Mouse (Mus musculus): ENCODE data around the gene Ap4s1. TPM values are rescaled to one million over a fixed set of nuclear protein-coding genes. Genes with fewer than 3 reads are reported as not detected.
"Not testable (repeated sequence)": the region's sequence is repeated elsewhere in the genome, so short reads cannot be mapped to it uniquely, and the experiment has no call there.

The Ap4s1 gene
- 10.1 and 13.7 TPM in 2 replicates for polyA plus RNA-seq (2012; rRNA removed)

- DNase-seq (ENCODE audit: low read depth), result no peak
These were observed at the start of gene Ap4s1 for GRCm38 (mm10) chr12:51690893-51691844. Gene Ap4s1 (plus strand): TSS chr12:51691033.

- DNase-seq (ENCODE audit: low read depth), result no peak
These were observed 49.0 kb upstream of the Ap4s1 start for GRCm38 (mm10) chr12:51641871-51642270.

GRCm38 (mm10) chr12:51649401-51649800, 41.4 kb upstream of the Ap4s1 start:
- DNase-seq (ENCODE audit: low read depth), result not testable (repeated sequence)

- no peak for DNase-seq (ENCODE audit: low read depth)
These were observed 34.8 kb upstream of the Ap4s1 start for GRCm38 (mm10) chr12:51655944-51656465.

GRCm38 (mm10) chr12:51663011-51663410, 27.8 kb upstream of the Ap4s1 start:
- no peak for DNase-seq (ENCODE audit: low read depth)

DNA sequence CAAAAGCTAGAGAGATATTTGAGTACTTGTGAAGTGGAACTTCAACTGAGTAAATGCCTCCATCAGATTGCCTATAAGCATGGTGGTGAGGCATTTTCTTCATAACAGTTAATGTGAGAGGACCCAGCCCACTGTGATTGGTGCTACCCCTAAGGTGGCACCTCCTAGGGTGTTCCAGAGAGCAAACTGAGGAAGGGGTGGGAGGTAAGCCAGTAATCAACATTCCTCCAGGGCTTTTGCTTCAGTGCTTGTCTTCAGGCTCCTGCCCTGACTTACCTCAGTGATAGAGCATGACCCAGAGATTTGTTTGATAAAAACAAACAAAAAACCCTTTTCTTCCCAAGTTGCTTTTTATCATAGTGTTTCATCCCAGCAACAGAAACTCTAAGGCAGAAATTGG, 26.9 kb upstream of the Ap4s1 start:
- DNase-seq (ENCODE audit: low read depth), result no peak

GRCm38 (mm10) chr12:51666708-51667430, 24.0 kb upstream of the Ap4s1 start:
- DNase-seq (ENCODE audit: low read depth), result no peak

DNA sequence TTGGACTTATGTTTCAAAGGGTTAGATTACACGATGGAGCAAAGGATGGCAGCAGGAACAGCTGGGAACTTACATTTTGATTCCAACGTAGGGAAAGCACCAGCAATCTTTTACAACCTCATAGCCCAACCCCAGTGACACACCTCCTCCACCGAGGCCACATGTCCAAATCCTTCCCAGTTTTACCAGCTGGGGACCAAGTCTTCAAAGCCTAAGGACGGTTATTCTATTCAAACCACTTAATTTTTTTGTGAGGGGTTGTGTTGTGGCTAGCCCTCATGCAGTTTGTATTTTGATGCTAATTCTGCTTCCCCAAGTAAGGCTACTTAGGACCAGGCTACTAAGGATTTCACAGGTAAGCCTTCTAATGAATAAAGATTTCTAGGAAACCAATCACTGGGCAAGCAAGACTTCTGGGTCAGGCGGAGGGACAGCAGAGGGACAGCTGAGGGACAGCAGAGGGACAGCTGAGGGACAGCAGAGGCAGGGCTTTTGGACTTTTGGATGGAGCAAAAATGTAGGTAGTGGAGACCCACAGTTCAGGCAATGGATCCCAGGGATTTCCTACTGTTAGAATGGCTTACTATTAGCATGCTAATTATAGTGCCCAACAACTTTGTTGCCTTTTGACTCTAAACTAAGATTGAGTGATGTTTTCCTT, 19.5 kb upstream of the Ap4s1 start:
- DNase-seq (ENCODE audit: low read depth), result no peak

GRCm38 (mm10) chr12:51673270-51673669, 17.6 kb upstream of the Ap4s1 start:
- no peak for DNase-seq (ENCODE audit: low read depth)

DNA sequence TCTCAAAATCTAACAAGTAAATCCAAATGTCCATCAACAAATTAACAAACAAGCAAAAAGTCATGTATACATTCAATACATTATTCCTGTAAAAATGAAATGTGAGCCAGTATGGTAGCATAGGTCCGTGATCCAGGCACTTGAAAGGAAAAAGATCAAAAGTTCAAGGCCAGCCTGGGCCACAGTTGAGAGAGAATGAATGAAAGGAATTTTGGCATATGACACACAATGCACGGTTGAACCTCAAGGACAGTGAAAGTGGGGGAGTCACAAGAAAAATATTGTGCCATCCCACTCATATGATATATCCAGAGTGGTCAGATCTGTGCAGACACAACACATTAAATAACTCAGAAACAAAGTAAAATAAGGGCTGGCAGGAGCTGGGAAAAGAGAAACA, 14.4 kb upstream of the Ap4s1 start:
- DNase-seq (ENCODE audit: low read depth), result no peak

GRCm38 (mm10) chr12:51678844-51679243, 12.0 kb upstream of the Ap4s1 start:
- DNase-seq (ENCODE audit: low read depth), result no peak

DNA sequence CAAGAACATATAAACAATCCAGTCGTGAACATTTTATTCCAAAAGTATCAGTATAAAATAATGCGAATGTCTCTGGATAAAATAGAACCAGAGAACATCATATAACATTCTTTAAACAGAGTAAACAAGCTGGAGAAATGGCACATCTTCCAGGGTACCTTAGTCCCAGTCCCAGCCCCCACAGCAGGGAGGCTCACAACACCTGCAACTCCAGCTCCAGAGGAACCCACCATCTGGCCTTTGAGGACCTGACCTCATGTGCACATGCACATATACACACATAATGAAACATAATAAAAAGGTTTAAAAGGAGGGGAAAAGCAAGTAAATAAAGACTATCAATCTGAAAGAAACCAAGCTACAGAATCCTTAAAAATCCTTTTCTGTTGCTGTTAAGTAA, 2.3 kb upstream of the Ap4s1 start:
- no peak for DNase-seq (ENCODE audit: low read depth)

GRCm38 (mm10) chr12:51691845-51692632, 1.2 kb downstream of the Ap4s1 start, which contains the start of gene Strn3:
Gene Strn3 (minus strand): TSS chr12:51691897.
- peak; percentile 88 for DNase-seq (ENCODE audit: low read depth)

DNA sequence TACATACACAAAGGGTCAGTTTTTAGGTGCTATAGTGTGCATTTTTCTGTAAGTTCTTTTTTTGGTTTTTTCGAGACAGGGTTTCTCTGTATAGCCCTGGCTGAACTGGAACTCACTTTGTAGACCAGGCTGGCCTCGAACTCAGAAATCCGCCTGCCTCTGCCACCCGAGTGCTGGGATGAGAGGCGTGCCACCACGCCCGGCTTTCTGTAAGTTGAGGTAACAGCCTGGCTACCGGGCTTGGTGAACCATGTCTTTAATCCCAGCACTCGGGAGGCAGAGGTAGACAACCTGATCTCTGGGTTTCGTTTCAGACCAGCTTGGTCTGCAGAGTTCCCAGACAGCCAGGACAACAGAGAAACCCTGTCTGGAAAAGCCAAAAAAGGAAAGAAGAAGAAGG, 2.0 kb downstream of the Ap4s1 start:
- DNase-seq (ENCODE audit: low read depth), result not testable (repeated sequence)

DNA sequence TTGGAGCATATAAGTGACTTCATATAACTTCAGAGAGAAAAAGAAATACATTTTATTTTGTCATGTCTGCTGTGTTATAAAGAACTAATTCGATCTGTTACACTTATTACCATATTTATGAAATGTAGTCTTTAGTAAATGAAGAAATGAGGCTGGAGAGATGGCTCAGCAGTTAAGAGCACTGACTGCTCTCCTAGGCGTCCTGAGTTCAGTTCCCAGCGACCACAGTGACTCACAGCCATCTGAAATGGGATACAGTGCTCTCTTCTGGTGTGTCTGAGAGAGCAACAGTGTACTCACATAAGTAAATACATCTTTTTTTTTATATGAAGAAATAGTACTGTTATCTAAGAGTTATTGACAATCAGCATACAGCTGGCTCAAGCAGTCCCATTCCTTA, 2.6 kb downstream of the Ap4s1 start:
- DNase-seq (ENCODE audit: low read depth), result no peak

DNA sequence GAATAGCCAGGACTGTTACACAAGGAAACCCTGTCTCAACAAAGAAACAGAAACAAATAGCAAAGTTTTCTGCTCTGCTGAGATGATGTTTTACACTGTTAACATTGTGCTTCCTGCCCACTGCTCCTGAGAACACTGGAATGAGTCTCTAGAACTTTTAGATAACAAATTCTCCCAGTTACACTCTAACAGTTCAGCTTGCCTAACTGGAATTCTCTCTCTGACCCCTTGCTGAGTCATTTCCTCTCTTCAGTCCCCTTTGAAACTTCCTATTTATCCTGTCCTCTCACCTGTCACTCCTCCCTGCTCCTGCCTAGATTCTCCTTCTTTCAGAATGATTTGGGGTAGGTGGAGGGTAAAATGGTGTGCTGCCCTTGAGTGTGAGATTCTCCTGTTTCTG, 3.3 kb downstream of the Ap4s1 start:
- no peak for DNase-seq (ENCODE audit: low read depth)

GRCm38 (mm10) chr12:51694966-51695365, 4.1 kb downstream of the Ap4s1 start:
- DNase-seq (ENCODE audit: low read depth), result no peak

DNA sequence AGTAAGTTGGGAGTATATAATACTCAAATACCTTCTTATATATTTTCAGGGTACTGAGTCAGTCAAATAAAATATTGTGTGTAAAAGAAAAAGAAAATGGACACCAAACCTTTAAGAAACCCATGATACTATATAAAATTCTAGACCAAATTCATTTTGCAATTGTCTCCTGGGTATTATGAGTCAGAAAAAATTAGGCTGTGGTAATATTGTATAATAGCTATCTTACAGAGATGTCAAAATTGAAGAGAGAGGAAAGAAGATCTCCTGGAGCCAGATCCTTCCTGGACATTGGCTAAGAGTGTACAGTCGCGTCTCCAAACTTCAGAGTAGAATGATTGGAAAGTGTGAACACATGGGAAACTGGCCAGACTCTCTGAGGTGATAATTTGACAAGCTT, 5.3 kb downstream of the Ap4s1 start:
- no peak for DNase-seq (ENCODE audit: low read depth)

GRCm38 (mm10) chr12:51699623-51700393, 9.0 kb downstream of the Ap4s1 start:
- DNase-seq (ENCODE audit: low read depth), result no peak

GRCm38 (mm10) chr12:51701723-51702122, 10.9 kb downstream of the Ap4s1 start:
- DNase-seq (ENCODE audit: low read depth), result no peak

All from gonadal fat pad, adult 2 months (tissue).